Mouse (Mus musculus) intestine, embryonic 14.5 days (tissue): ENCODE measurements around the gene Chrm3. TPM values are rescaled to one million over a fixed set of nuclear protein-coding genes. Genes with fewer than 3 reads are reported as not detected.

Experiments
- ATAC-seq: fragments of 200-750 bp; cut with Nextera tagmentation; replicated peaks from 2 replicates; pipeline ENCODE4 v1.8.0; 2017; ENCODE audit warnings: low read depth, moderate number of reproducible peaks, moderate TSS enrichment, moderate library complexity; ENCODE audit not compliant: low FRiP score, low TSS enrichment
- DNase-seq: peaks from one replicate; pipeline ENCODE4 v3.0.0-alpha.2; 2018; ENCODE audit warnings: low spot score
- H3K27ac ChIP-seq: fragments of 300-500 bp; sonication (generic); 2 replicates; pipeline ENCODE4 v1.5.1; 2014; ENCODE audit warnings: low read depth, mild to moderate bottlenecking, control low read depth
- H3K27me3 ChIP-seq: fragments of 300-500 bp; sonication (generic); replicated peaks from 2 replicates; pipeline ENCODE4 v1.6.1; 2014; ENCODE audit warnings: low read length, control low read depth; ENCODE audit not compliant: control insufficient read depth, insufficient read depth
- H3K36me3 ChIP-seq: fragments of 300-500 bp; sonication (generic); 2 replicates; pipeline ENCODE4 v1.6.1; 2014; ENCODE audit warnings: low read length, control low read depth; ENCODE audit not compliant: control insufficient read depth, insufficient read depth
- H3K4me1 ChIP-seq: fragments of 300-500 bp; sonication (generic); replicated peaks from 2 replicates; pipeline ENCODE4 v1.6.1; 2014; ENCODE audit warnings: low read length, control low read depth, mixed read lengths; ENCODE audit not compliant: control insufficient read depth, insufficient read depth
- H3K4me2 ChIP-seq: fragments of 300-500 bp; sonication (generic); 2 replicates; pipeline ENCODE4 v1.6.1; 2014; ENCODE audit warnings: low read length
- H3K4me3 ChIP-seq: fragments of 300-500 bp; sonication (generic); 2 replicates; pipeline ENCODE4 v1.5.1; 2014; ENCODE audit warnings: low read depth, low read length, control low read depth, mixed read lengths
- H3K9ac ChIP-seq: fragments of 300-500 bp; sonication (generic); 2 replicates; pipeline ENCODE4 v1.6.1; 2014; ENCODE audit warnings: mild to moderate bottlenecking, low read length
- H3K9me3 ChIP-seq: fragments of 300-500 bp; sonication (generic); 2 replicates; pipeline ENCODE4 v1.6.1; 2016; ENCODE audit warnings: low read length, control low read depth; ENCODE audit not compliant: control insufficient read depth
- WGBS: fragments of 180-500 bp; shearing (Covaris S2); extraction: QIAGEN DNeasy Blood & Tissue Kit; methylation state at CpG from one replicate; pipeline ENCODE4 v1.1.7; 2014; 5-methylcytosine and 5-hydroxymethylcytosine counted together
- polyA plus RNA-seq: library from polyadenylated mRNA; unstranded; fragments of >200 nt; fragmentation: Nextera tagmentation; extraction: Ambion mirVana; gene quantifications from 2 replicates; pipeline ENCODE4 v1.2.1, GENCODE M21; 2014

Gene Chrm3
- polyA plus RNA-seq, 1 experiment from 2014 or later, result 1.6 TPM

- no peak overlapping the region for H3K4me3 ChIP-seq
- H3K4me2 ChIP-seq, result no peak overlapping the region
- no peak overlapping the region for H3K9ac ChIP-seq
- no peaks in the 10 kb centered on the region for H3K4me1 ChIP-seq
- DNase-seq (no peak), ATAC-seq (no peak)
- 86% methylated on average over 3 of the region's 3 CpGs for WGBS
- no peaks in the 10 kb centered on the region for H3K36me3 ChIP-seq
- H3K27me3 ChIP-seq, result no peaks in the 10 kb centered on the region
- H3K27ac ChIP-seq, result no peak overlapping the region
- no peaks in the 10 kb centered on the region for H3K9me3 ChIP-seq
Observed at GRCm38 (mm10) chr13:10157496-10157895, 203.2 kb downstream of the Chrm3 start.

GRCm38 (mm10) chr13:10140573-10140972 lies 220.1 kb downstream of the Chrm3 start:
- no peak for ATAC-seq
- Histone ChIP-seq H3K4me2 (no peak overlapping the region), H3K27me3 (no peaks in the 10 kb centered on the region), H3K4me3 (no peak overlapping the region), H3K9me3 (no peaks in the 10 kb centered on the region), H3K36me3 (no peaks in the 10 kb centered on the region), H3K27ac (no peak overlapping the region), H3K9ac (no peak overlapping the region), H3K4me1 (no peaks in the 10 kb centered on the region; the same call in 1 of the 2 replicates)
- WGBS, result 83% methylated on average over 4 of the region's 4 CpGs
- DNase-seq, result no peak

GRCm38 (mm10) chr13:10138878-10139277 lies 221.8 kb downstream of the Chrm3 start:
- WGBS, result 78% methylated on average over 4 of the region's 4 CpGs
- H3K4me2 ChIP-seq, result no peak overlapping the region
- ATAC-seq, result no peak
- DNase-seq, result no peak
- no peaks in the 10 kb centered on the region for H3K36me3 ChIP-seq
- H3K4me1 ChIP-seq, result no peaks in the 10 kb centered on the region; the same call in 1 of the 2 replicates
- H3K9me3 ChIP-seq, result no peaks in the 10 kb centered on the region
- H3K9ac ChIP-seq, result no peak overlapping the region
- H3K27me3 ChIP-seq, result no peaks in the 10 kb centered on the region
- no peak overlapping the region for H3K27ac ChIP-seq
- H3K4me3 ChIP-seq, result no peak overlapping the region

GRCm38 (mm10) chr13:10131064-10131463 lies 229.6 kb downstream of the Chrm3 start:
- no peaks in the 10 kb centered on the region for H3K36me3 ChIP-seq
- WGBS, result 73% methylated on average over 2 of the region's 2 CpGs
- no peak overlapping the region for H3K4me3 ChIP-seq
- H3K9ac ChIP-seq, result no peak overlapping the region
- H3K27me3 ChIP-seq, result no peaks in the 10 kb centered on the region
- no peak for DNase-seq
- no peaks in the 10 kb centered on the region for H3K9me3 ChIP-seq
- no peak for ATAC-seq
- no peak overlapping the region for H3K4me2 ChIP-seq
- no peak overlapping the region for H3K27ac ChIP-seq
- no peaks in the 10 kb centered on the region for H3K4me1 ChIP-seq

- no peak for ATAC-seq
- peaks cover 6% of the 10 kb centered on the region; the same call in 1 of the 2 replicates for H3K4me1 ChIP-seq
- no peaks in the 10 kb centered on the region for H3K9me3 ChIP-seq
- H3K4me3 ChIP-seq, result no peak overlapping the region
- no peaks in the 10 kb centered on the region for H3K36me3 ChIP-seq
- H3K4me2 ChIP-seq, result no peak overlapping the region
- H3K27ac ChIP-seq, result no peak overlapping the region
- WGBS, result 54% methylated on average over 2 of the region's 2 CpGs
- no peaks in the 10 kb centered on the region for H3K27me3 ChIP-seq
- H3K9ac ChIP-seq, result no peak overlapping the region
- no peak for DNase-seq
Observed at GRCm38 (mm10) chr13:10112211-10112610, 248.4 kb downstream of the Chrm3 start.

- Histone ChIP-seq H3K4me1 (peaks cover 6% of the 10 kb centered on the region; the same call in 1 of the 2 replicates), H3K4me3 (no peak overlapping the region), H3K9ac (no peak overlapping the region), H3K27ac (no peak overlapping the region), H3K27me3 (no peaks in the 10 kb centered on the region), H3K9me3 (no peaks in the 10 kb centered on the region), H3K36me3 (no peaks in the 10 kb centered on the region), H3K4me2 (no peak overlapping the region)
- DNase-seq (no peak), ATAC-seq (no peak)
- 55% methylated on average over 1 of the region's 1 CpGs for WGBS
Observed at GRCm38 (mm10) chr13:10109542-10109941, 251.1 kb downstream of the Chrm3 start.

GRCm38 (mm10) chr13:10107331-10107730 lies 253.3 kb downstream of the Chrm3 start:
- H3K9ac ChIP-seq, result no peak overlapping the region
- H3K27me3 ChIP-seq, result no peaks in the 10 kb centered on the region
- H3K9me3 ChIP-seq, result no peaks in the 10 kb centered on the region
- ATAC-seq (no peak), DNase-seq (no peak)
- H3K27ac ChIP-seq, result no peak overlapping the region
- H3K36me3 ChIP-seq, result no peaks in the 10 kb centered on the region
- no peak overlapping the region for H3K4me2 ChIP-seq
- H3K4me1 ChIP-seq, result peaks cover 4% of the 10 kb centered on the region; the same call in 1 of the 2 replicates
- WGBS, result 83% methylated on average over 7 of the region's 7 CpGs
- no peak overlapping the region for H3K4me3 ChIP-seq

- ATAC-seq (no peak), DNase-seq (no peak)
- Histone ChIP-seq H3K9ac (no peak overlapping the region), H3K27me3 (no peaks in the 10 kb centered on the region), H3K4me1 (no peaks in the 10 kb centered on the region), H3K9me3 (no peaks in the 10 kb centered on the region), H3K4me3 (no peak overlapping the region), H3K36me3 (no peaks in the 10 kb centered on the region), H3K27ac (no peak overlapping the region), H3K4me2 (no peak overlapping the region)
- 85% methylated on average over 4 of the region's 4 CpGs for WGBS
Observed at GRCm38 (mm10) chr13:10090778-10091177, 269.9 kb downstream of the Chrm3 start.

GRCm38 (mm10) chr13:10086336-10086735 lies 274.3 kb downstream of the Chrm3 start:
- H3K9me3 ChIP-seq, result no peaks in the 10 kb centered on the region
- WGBS, result 75% methylated on average over 6 of the region's 6 CpGs
- no peaks in the 10 kb centered on the region for H3K4me1 ChIP-seq
- no peak overlapping the region for H3K27ac ChIP-seq
- ATAC-seq (no peak), DNase-seq (no peak)
- H3K4me3 ChIP-seq, result no peak overlapping the region
- H3K4me2 ChIP-seq, result no peak overlapping the region
- H3K36me3 ChIP-seq, result no peaks in the 10 kb centered on the region
- no peak overlapping the region for H3K9ac ChIP-seq
- H3K27me3 ChIP-seq, result no peaks in the 10 kb centered on the region
